Mouse (Mus musculus): ENCODE measurements around the gene Flvcr2. TPM values are rescaled to one million over a fixed set of nuclear protein-coding genes. Genes with fewer than 3 reads are reported as not detected.

Gene Flvcr2
- polyA plus RNA-seq, 1 experiment from 2014 or later: 1.3 TPM

DNA sequence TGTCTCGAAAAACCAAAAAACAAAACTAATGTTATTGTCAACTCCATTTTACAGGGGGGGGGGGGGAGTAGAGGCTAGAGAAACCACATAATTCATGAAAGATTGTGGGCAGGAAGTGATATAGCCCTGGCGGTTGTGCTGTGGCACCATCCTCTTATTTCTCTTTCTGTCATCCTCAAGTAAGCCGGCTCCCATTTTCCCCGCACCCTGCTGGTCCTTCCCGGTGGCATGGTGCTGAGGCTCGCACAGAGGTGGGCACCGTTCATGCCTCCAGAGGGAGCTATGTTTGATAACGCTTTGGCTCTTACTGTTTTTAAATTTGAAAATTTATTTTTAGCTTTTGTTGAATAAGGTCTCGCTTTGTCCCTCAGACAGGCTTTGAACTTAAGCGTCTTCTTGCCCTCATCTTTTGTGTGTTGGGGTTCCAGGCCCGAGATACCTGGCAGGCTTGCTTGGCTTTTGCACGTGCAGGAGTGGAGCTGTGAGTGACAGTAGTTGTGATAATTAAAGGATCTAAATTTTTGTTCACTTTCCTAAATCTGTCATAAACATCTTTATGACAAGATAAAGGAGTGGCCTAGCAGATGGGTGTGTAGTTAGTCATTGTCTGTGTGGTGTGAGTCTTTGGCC is 93.1 kb downstream of the Flvcr2 start:
- Histone ChIP-seq H3K36me3 (ENCODE audit: control insufficient read depth, insufficient read depth, low read length) (no peaks in the 10 kb centered on the region), H3K9me3 (ENCODE audit: control insufficient read depth, low read length) (no peaks in the 10 kb centered on the region), H3K4me1 (replicated peaks; ENCODE audit: control insufficient read depth, insufficient read depth, low read length) (no peaks in the 10 kb centered on the region), H3K4me3 (ENCODE audit: low read depth, low read length) (no peak overlapping the region), H3K27ac (ENCODE audit: low read depth, low read length) (no peak overlapping the region), H3K4me2 (replicated peaks; ENCODE audit: low read depth, low read length) (no peak overlapping the region), H3K9ac (ENCODE audit: low read depth, low read length) (no peak overlapping the region), H3K27me3 (ENCODE audit: control insufficient read depth, insufficient read depth, low read length) (no peaks in the 10 kb centered on the region; the same call in 1 of the 2 replicates)
- WGBS: 91% methylated on average over 12 of the region's 12 CpGs
- ATAC-seq (ENCODE audit: low FRiP score) (no peak), DNase-seq (ENCODE audit: low spot score) (no peak)

DNA sequence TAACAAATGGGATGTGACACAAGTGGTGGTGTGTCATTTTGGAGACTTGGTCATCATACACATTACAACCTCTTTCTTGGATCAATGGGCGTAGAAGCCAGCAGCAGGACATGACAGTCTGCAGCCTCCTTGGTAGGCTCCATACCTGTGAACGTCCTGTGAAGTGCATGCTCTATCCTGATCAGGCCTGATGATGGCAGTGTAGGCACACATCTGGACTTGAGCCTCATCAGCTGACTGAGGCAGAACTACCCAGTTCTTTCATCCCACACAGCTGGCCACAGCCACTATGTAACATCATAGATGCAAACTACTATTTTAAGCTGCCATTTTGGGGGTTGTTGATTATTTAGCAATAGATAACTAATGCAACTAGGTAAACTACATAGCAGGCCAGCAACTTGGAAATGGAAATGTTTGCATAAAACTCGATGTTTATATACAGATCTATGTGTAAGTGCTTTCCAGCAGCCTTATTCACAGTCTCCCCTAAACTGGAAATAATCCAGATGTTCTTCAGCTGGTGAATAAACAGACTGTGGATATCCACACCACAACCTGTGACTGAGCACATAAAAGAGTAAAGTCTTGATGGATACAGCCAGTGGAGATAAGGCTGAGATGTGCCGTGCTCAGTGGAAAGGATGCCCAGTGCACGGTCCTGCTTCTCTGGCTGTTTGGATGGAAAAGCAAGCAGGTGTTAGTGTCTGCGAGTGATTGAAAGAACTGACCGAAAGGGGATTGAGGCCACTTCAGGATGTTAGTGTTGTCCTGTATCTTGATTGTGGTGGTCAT is 102.0 kb downstream of the Flvcr2 start:
- WGBS: 82% methylated on average over 7 of the region's 7 CpGs
- DNase-seq (ENCODE audit: low spot score) (peak; percentile 10), ATAC-seq (ENCODE audit: low FRiP score) (no peak)
- Histone ChIP-seq H3K4me1 (replicated peaks; ENCODE audit: control insufficient read depth, insufficient read depth, low read length) (no peaks in the 10 kb centered on the region), H3K9me3 (ENCODE audit: control insufficient read depth, low read length) (no peaks in the 10 kb centered on the region), H3K4me2 (replicated peaks; ENCODE audit: low read depth, low read length) (no peak overlapping the region), H3K36me3 (ENCODE audit: control insufficient read depth, insufficient read depth, low read length) (no peaks in the 10 kb centered on the region), H3K9ac (ENCODE audit: low read depth, low read length) (no peak overlapping the region), H3K27me3 (ENCODE audit: control insufficient read depth, insufficient read depth, low read length) (no peaks in the 10 kb centered on the region), H3K27ac (ENCODE audit: low read depth, low read length) (no peak overlapping the region), H3K4me3 (ENCODE audit: low read depth, low read length) (no peak overlapping the region)

DNA sequence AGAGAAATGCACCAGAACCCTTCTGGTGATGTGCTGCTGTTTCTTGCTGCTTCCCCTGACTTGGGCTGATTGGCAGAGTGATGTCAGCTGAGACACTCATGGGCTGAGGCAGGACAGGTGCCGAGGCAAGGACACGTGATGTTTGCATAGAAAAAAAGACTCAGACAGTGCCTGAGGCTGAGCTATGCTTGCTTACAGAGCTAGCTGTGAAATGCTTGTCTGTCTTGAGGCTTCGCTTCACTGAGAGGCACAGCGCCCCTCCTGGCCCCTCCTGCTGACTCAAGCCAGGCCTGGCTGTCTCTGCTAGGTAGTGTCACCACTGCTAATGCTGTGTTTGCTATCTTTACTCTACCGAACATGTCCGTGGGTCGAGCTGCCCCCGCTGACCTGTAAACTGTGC is 104.3 kb downstream of the Flvcr2 start:
- no peaks in the 10 kb centered on the region for H3K36me3 ChIP-seq (ENCODE audit: control insufficient read depth, insufficient read depth, low read length)
- no peak overlapping the region for H3K4me3 ChIP-seq (ENCODE audit: low read depth, low read length)
- H3K9me3 ChIP-seq (ENCODE audit: control insufficient read depth, low read length): no peaks in the 10 kb centered on the region
- H3K4me1 ChIP-seq (replicated peaks; ENCODE audit: control insufficient read depth, insufficient read depth, low read length): no peaks in the 10 kb centered on the region
- H3K9ac ChIP-seq (ENCODE audit: low read depth, low read length): no peak overlapping the region
- DNase-seq (ENCODE audit: low spot score) (no peak), ATAC-seq (ENCODE audit: low FRiP score) (no peak)
- WGBS: 86% methylated on average over 8 of the region's 8 CpGs
- no peak overlapping the region for H3K4me2 ChIP-seq (replicated peaks; ENCODE audit: low read depth, low read length)
- H3K27ac ChIP-seq (ENCODE audit: low read depth, low read length): no peak overlapping the region
- no peaks in the 10 kb centered on the region for H3K27me3 ChIP-seq (ENCODE audit: control insufficient read depth, insufficient read depth, low read length)

DNA sequence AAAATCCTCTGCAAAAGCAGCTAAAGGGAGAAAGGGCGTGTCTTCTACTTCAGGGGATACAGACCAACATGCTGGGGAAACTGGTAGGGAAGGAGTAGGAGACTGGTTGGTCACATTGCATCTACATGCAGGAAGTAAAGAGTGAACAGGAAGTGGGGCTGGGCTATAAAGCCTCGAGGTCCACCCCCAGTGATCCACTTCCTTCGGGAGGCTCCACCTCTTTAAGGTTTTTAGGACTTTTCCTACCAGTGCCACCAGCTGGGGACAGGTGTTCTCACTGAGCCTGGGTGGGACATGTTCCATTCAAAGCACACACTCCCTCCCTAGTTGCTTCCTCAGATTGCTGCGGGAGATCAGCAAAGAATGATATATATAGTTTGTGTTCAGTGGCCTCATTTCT is 107.5 kb downstream of the Flvcr2 start:
- ATAC-seq (ENCODE audit: low FRiP score): no peak
- H3K9ac ChIP-seq (ENCODE audit: low read depth, low read length): no peak overlapping the region
- H3K4me1 ChIP-seq (replicated peaks; ENCODE audit: control insufficient read depth, insufficient read depth, low read length): no peaks in the 10 kb centered on the region
- no peaks in the 10 kb centered on the region for H3K9me3 ChIP-seq (ENCODE audit: control insufficient read depth, low read length)
- no peak overlapping the region for H3K4me2 ChIP-seq (replicated peaks; ENCODE audit: low read depth, low read length)
- H3K27ac ChIP-seq (ENCODE audit: low read depth, low read length): no peak overlapping the region
- H3K36me3 ChIP-seq (ENCODE audit: control insufficient read depth, insufficient read depth, low read length): no peaks in the 10 kb centered on the region
- 92% methylated on average over 4 of the region's 4 CpGs for WGBS
- no peak overlapping the region for H3K4me3 ChIP-seq (ENCODE audit: low read depth, low read length)
- no peaks in the 10 kb centered on the region for H3K27me3 ChIP-seq (ENCODE audit: control insufficient read depth, insufficient read depth, low read length)
- no peak for DNase-seq (ENCODE audit: low spot score)

DNA sequence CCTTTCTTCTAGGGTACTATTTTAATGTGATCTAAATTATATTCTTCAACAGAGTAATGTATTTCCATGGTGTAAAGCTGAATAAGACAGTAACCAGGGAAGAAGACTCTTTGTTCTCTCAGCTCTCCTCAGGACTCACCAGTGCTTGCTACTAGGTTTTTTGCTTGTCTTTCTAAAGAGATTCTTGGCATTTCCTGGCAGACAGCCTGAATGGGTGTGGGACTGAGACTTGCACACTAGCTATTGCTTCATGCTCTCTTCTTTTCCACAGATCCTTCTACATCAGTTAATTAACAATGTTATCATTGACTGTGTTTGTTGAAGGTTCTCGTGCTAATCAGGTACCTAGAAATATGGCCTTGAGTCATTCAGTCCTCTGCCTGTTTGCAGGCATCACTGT is 107.9 kb downstream of the Flvcr2 start:
- no peak for DNase-seq (ENCODE audit: low spot score)
- no peaks in the 10 kb centered on the region for H3K36me3 ChIP-seq (ENCODE audit: control insufficient read depth, insufficient read depth, low read length)

DNA sequence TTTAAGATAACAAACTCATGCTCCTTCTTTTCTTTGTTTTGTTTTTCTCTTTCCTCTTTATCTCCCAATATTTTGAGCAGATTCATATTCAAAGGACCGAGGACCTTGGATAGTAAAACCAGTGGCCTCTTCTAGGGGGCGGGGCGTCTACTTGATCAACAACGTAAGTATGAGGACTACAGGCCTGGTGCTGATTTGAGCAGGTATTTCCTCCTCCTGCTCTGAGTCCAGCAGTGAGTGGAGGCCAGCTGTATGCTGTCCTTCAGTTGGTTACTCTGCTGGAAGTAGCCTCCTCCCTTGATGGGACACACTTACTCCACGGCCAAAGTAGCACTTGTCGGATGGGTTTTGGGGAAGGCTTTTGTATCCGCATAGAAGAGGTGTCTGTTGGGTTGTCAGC is 111.0 kb downstream of the Flvcr2 start:
- H3K36me3 ChIP-seq (ENCODE audit: control insufficient read depth, insufficient read depth, low read length): no peaks in the 10 kb centered on the region
- WGBS: 95% methylated on average over 7 of the region's 7 CpGs
- DNase-seq (ENCODE audit: low spot score) (no peak), ATAC-seq (ENCODE audit: low FRiP score) (no peak)
- no peaks in the 10 kb centered on the region for H3K9me3 ChIP-seq (ENCODE audit: control insufficient read depth, low read length)
- no peak overlapping the region for H3K9ac ChIP-seq (ENCODE audit: low read depth, low read length)
- no peaks in the 10 kb centered on the region for H3K4me1 ChIP-seq (replicated peaks; ENCODE audit: control insufficient read depth, insufficient read depth, low read length)
- no peak overlapping the region for H3K4me3 ChIP-seq (ENCODE audit: low read depth, low read length)
- H3K27ac ChIP-seq (ENCODE audit: low read depth, low read length): no peak overlapping the region
- no peaks in the 10 kb centered on the region for H3K27me3 ChIP-seq (ENCODE audit: control insufficient read depth, insufficient read depth, low read length)
- no peak overlapping the region for H3K4me2 ChIP-seq (replicated peaks; ENCODE audit: low read depth, low read length)

More for the DNA sequence above, 107.9 kb downstream of the Flvcr2 start:
- no peaks in the 10 kb centered on the region for H3K4me1 ChIP-seq (replicated peaks; ENCODE audit: control insufficient read depth, insufficient read depth, low read length)
- no peak for ATAC-seq (ENCODE audit: low FRiP score)
- H3K27ac ChIP-seq (ENCODE audit: low read depth, low read length): no peak overlapping the region
- H3K4me2 ChIP-seq (replicated peaks; ENCODE audit: low read depth, low read length): no peak overlapping the region
- H3K9ac ChIP-seq (ENCODE audit: low read depth, low read length): no peak overlapping the region
- H3K4me3 ChIP-seq (ENCODE audit: low read depth, low read length): no peak overlapping the region
- H3K9me3 ChIP-seq (ENCODE audit: control insufficient read depth, low read length): no peaks in the 10 kb centered on the region
- no peaks in the 10 kb centered on the region for H3K27me3 ChIP-seq (ENCODE audit: control insufficient read depth, insufficient read depth, low read length)
- 90% methylated on average over 1 of the region's 1 CpGs for WGBS

DNA sequence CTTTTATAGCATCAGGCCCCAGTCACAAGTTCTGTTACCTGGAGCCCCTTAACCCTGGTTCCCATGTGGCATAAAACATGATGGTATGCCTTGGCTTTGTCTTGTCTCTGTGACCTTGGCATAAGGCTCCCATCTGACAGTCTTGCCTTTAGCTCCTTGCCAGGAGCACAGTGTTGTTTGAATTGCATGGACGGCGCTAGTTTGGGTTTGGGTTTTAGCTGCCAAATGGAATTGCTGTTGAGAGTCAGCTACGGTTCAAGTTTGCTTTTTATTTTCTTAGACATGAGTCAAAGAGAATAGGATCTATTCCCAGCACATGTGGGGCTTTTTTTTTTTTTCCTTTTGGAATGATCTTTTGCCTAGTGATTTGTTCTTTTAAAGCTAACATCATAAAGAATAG is 112.8 kb downstream of the Flvcr2 start:
- ATAC-seq (ENCODE audit: low FRiP score): no peak
- Histone ChIP-seq H3K4me3 (ENCODE audit: low read depth, low read length) (no peak overlapping the region), H3K4me2 (replicated peaks; ENCODE audit: low read depth, low read length) (no peak overlapping the region), H3K4me1 (replicated peaks; ENCODE audit: control insufficient read depth, insufficient read depth, low read length) (no peaks in the 10 kb centered on the region), H3K36me3 (ENCODE audit: control insufficient read depth, insufficient read depth, low read length) (no peaks in the 10 kb centered on the region), H3K27me3 (ENCODE audit: control insufficient read depth, insufficient read depth, low read length) (no peaks in the 10 kb centered on the region), H3K9ac (ENCODE audit: low read depth, low read length) (no peak overlapping the region), H3K27ac (ENCODE audit: low read depth, low read length) (no peak overlapping the region), H3K9me3 (ENCODE audit: control insufficient read depth, low read length) (no peaks in the 10 kb centered on the region)
- 87% methylated on average over 3 of the region's 3 CpGs for WGBS
- DNase-seq (ENCODE audit: low spot score): no peak

DNA sequence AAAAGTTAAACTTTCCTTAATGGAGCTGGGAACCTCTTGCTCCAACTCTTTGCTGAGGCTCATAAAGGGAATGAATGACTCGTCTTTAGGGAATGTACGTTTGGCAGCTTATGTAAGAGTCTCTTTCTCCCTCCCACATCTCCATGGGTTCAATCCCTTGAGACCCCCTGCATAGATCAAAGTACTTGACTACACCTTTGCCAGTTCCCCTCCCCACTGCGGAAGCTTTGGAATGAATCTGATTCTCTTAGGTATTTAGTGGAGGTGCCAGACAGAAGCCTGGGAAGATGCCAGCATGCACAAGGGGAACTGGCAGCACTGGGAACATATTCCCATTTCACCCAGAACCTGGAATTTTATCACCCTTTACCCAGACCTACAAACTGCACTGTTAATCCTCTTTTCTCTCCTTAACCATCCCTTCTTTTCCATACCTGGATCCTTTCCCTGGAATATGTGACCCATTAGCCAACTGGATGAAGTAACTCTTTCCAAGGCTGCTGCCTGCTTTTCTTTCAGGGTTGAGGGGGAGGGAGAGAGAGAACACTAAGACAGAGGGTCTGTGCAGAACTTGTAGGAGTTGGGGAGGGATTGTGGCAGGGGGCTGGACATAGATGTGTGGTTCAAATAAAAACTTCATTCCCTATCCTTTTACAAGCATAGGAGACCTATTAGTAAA is 113.3 kb downstream of the Flvcr2 start:
- WGBS: 57% methylated on average over 3 of the region's 3 CpGs
- ATAC-seq (ENCODE audit: low FRiP score) (no peak), DNase-seq (ENCODE audit: low spot score) (no peak)
- no peaks in the 10 kb centered on the region for H3K4me1 ChIP-seq (replicated peaks; ENCODE audit: control insufficient read depth, insufficient read depth, low read length)
- no peaks in the 10 kb centered on the region for H3K36me3 ChIP-seq (ENCODE audit: control insufficient read depth, insufficient read depth, low read length)
- H3K4me3 ChIP-seq (ENCODE audit: low read depth, low read length): no peak overlapping the region
- H3K27me3 ChIP-seq (ENCODE audit: control insufficient read depth, insufficient read depth, low read length): no peaks in the 10 kb centered on the region
- H3K27ac ChIP-seq (ENCODE audit: low read depth, low read length): no peak overlapping the region
- no peaks in the 10 kb centered on the region for H3K9me3 ChIP-seq (ENCODE audit: control insufficient read depth, low read length)
- no peak overlapping the region for H3K4me2 ChIP-seq (replicated peaks; ENCODE audit: low read depth, low read length)
- H3K9ac ChIP-seq (ENCODE audit: low read depth, low read length): no peak overlapping the region

Measured in hindbrain, embryonic 11.5 days (tissue).